Mouse (Mus musculus) CD8-positive naive resting alpha-beta T cell, adult 2 months (primary cell): Measurements from ENCODE around the gene Mettl7b.

Experiments used
- DNase-seq, 2 experiments: peaks; one replicate each; pipeline ENCODE4 v3.0.0; 2022; ENCODE audit warnings: low read depth in 2 of 2, low spot score in 2 of 2

Gene Mettl7b

DNA sequence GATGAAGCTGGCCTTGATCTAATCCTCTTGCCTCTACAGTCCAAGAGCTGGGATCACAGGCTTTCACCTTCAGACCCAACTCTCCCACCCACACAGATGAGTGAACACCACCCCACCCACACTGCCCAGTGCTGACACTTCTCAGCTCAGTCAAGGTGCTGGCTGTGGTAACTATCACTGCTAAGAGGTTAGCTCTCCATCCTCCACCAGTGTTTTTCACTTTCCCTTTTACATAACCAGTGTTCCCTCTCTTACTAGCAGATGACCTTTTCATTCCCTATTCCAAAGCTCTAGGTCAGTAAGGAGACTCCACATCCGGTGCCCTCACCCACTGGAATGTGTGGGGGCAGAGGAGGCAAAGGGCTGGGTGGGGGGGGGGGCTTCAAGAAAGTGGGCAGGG lies 39.5 kb downstream of the Mettl7b start:
- no peak for DNase-seq

DNA sequence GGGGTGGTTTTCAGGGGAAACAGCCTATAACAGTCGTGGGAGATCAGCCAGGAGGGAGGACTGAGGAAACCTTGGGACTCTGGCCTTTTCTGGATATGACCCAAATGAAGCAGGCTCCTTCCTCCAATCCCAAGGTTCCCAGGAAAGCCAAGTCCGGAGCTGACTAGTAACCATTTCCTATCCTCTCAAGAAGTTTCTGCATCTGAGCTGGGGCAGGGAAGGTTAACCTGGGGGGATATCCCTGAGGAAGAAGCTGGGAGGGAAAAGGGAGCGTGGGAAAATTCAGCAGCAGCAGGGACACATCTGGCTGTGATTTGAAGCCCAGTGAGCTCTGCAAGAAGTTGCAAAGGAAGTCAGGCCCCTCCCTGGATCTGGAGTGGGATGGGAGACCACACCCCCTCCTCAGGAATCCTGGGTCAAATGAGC lies 40.0 kb downstream of the Mettl7b start:
- no peak for DNase-seq

DNA sequence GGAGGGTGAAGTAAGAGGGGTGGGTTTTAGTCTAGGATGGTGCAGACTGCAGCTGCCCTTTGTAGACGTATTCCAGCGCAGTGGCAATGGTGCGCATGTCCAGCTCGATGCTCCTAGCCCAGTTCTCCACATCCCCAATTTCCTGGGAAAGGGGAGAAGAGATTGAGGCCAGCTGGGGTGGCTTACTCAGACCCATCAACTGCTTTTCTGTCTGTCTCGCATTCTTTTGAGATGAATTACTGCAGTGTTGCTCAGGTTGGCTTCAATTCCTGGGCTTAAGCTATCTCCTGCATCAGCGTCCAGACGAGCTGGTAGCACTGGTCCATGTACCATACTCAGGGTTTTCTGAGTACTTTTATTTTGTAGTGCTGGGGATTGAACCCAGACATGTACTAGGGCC lies 40.8 kb downstream of the Mettl7b start:
- no peak for DNase-seq

DNA sequence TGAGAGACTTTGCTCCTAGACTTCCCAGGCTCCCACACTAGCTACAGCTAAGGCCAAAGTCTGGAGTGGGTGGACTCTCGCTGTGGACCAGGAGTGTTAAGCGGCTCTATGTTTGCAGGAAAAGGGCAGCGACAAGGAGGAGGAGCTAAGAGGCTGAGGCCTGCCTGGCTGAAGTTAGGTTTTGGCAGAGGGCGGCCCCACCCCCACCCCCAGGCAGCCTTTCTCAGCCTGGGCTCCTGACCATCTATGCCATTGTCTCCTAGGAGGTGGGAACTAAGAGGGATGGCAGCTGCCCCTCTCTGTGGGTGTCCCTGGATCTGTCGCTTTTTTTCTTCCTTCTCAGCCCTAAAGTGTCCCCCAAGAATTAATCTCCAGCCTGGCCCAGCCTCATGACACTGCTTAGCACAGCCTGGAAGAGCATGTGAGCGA lies 41.6 kb downstream of the Mettl7b start:
- DNase-seq, result no peak

DNA sequence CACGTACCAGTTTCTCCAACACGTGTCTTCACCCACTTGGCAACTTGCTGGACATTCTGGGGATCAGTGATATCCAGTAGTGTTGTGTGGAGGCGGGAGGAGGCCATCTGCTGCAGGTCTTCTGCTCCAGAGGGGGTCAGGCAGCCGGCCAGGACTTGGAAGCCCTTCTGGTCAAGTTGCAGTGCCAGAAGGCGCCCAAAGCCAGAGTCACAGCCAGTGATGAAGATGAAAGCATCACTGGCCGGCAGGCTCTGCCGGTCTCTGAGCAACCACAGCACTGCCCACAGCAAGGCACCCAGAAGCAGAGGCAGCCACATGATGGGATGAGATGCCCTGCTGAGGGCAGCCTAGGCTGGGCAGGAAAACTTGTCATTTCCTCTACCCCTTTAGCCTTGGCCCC lies 42.5 kb downstream of the Mettl7b start:
- DNase-seq, result no peak

DNA sequence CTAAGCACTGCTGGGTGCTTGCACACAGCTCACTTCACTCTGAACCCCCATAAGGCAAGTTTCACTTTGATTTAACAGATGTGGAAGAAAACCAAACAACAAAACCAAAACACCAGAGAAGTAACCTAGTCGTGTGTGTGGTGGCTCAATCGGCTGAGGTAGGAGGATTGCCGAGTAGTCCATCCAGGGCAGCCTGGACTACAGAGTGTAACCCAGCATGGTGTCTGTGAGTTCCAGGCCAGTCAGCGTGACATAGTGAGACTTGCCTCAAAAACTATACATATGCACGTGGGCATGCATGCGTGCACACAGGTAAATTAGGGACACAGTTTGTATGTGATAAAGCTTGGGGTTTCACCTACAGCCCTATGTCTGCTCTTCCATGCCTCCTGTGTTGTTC lies 43.4 kb downstream of the Mettl7b start:
- DNase-seq, result no peak

DNA sequence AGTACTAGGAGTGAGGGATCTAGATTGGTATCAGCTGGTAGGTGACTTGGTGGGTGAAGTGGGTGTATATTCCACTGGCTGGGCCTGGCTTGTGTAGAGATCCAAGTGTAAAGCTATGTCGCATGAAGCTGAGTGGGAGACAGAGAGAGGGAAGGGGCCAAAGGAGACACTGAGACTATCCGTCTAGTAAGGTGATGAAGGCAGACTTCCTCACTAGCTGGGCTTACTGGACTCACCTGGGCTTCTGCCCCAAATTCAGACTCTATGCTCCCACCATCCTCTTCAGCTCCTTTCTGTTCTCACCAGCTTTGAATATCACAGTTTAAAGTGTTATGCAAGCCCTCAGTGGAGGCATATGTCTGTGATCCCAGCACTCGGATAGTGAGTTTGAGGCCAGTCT lies 44.1 kb downstream of the Mettl7b start:
- DNase-seq, result no peak

DNA sequence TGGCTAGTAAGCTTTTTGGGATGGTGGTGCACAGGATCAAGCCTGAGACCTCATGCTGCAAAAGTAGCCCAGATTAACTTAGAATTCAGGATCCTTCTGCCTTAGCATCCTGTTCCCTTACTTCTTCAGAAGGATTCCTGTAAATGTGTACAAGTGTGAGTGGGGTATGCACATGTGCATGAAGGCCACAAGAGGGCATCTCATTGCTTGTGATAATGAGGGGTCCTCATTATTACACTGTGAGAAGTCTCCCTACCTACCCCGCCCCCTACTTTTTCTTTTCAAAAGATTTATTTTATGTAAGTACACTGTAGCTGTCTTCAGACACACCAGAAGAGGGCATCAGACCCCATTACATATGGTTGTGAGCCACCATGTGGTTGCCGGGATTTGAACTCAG lies 45.2 kb downstream of the Mettl7b start:
- no peak for DNase-seq

DNA sequence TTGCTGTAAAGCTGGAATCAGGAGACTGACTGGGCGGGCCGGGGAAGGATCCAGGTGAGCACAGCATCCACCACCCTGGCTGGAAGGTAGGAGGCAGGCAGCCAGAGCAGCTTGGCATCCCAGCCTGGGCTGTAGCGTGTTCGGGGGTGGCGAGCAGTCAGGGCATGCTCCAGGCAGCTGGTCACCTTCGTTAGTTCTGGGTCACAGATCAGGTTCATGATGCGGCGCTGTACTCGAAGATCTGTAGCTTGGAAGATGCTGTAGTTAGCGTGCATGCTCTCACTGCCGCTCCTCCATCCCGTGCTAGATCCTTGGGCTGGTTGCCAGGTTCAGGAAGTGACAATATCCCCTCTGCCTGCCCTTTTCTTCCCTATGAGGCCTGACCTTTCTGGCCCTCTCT lies 47.1 kb downstream of the Mettl7b start:
- DNase-seq, result no peak

DNA sequence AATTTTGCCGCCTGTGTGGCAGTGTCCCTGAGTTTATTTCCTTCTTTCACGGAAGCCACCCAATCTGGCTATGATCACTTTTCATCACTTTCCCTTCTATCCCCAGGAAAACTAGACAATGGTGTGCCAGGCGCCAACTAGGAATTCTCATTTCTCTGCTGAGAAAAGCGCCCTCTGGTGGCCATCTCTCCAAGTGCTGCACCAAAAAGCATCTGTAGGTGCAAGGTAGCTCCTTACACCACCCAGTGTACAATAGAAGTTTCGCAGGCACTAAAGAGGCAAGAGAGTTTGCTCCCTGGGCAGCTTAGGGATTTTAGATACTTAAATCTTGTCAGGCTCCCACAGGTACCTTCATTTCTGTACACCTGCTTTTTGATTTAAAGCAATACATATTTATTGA lies 47.6 kb downstream of the Mettl7b start:
- DNase-seq, result peak; percentile 76 to 78

DNA sequence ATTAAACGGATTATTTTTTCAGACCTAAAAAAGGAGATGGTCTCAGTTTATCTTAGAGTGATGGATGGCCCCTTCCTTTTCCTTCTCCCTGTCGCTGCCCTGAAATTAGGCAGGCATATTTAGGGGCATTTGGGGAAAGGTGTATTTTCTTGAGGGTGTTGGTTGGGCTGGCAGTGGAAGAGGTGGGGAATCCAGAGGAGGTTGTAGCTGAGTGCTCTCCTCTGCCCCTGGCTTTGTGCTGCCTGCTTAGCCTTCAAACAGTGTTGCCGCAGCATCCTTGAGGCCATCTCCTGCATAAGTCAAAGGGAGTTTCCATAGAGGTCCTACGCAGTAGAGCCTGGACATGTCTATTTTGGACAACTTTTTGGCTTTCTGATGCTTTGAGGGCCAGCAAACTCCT lies 48.0 kb downstream of the Mettl7b start:
- no peak for DNase-seq

DNA sequence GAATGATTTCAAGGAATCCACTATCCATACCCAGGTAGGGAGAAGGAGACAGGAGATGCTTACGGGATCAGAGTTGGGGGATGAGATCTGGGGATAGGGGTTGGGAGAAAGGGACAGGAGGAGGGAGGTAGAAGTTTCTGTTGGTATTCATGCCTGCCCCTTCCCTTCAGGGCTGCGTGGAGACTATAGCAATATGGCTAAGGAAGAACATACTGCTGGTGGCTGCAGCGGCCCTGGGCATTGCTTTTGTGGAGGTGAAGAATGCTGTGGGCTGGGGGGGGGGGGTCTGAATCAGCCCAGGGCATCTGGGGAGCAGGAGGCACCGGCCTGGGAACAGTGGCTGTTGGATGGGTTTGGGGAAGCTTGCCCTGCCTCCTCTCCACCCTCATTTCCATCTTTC lies 48.5 kb downstream of the Mettl7b start:
- no peak for DNase-seq

DNA sequence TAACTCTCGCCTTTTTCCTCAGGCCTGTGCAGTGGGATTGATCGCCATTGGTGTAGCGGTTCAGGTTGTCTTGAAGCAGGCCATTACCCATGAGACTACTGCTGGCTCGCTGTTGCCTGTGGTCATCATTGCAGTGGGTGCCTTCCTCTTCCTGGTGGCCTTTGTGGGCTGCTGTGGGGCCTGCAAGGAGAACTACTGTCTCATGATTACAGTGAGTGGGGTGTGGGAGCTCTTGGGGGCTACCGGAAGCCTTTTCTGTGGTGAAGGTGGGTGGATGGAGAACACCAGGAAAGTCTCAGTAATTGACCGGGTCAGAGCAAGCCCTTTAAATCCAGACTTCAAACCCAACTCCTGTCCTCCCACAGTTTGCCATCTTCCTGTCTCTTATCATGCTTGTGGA lies 49.4 kb downstream of the Mettl7b start:
- no peak for DNase-seq

DNA sequence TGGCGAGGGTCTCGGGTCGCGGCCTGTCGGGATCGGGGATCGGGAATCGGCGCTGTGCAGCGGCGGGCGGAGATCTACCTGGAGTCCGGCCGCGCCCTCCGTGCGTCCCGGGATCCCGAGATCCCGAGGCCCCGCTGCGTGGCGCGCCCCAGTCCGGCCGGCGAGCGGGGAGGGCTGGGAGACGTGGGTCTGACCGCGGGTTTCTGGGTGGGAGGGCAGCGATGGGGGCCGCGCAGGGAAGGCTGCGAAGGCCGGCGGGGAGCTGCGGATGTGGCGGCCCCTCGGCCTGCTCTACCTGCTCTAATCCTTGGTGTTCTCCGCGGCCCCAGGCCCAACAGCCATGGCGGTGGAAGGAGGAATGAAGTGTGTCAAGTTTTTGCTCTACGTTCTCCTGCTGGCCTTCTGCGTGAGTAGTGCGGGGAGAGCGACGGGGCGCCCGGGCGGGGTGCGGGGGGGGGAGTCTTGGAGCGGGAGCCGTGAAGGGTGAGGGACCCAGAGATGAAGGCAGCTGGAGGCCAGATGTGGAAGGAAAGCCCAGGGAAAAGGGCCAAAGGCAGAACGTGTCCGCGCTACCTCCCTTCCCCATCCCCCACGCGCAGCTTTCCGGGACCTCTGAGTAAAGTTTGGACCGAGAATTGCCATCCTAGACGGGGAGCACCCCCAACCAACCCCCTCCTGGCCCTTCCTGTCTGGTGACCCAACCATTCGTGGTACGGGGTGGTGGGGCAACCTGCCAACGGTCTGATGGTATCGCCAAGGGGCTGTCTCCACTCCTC lies 50.5 kb downstream of the Mettl7b start:
- no peak for DNase-seq

DNA sequence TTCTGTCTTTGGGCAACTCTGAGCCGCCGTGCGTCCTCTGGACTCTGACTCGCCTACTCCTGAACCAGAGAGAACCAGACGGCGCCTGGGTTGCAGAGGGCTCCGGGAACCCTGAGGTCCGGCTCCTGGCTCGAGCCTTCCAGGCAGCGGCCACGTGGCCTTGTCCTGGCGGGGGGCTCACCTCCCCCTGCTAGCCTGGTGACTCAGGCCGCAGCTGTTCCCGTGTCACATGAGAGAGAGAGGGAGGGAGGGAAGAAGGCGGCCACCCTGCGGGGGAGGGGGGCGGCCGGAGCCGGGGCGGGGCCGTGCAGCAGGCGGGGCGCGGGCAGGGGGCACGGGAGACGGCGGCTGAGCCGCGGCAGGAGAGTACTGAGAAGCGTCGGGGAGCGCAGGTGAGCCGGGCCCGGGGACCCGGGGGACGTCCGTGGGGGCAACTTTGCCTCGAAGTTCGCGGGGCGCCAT lies 51.2 kb downstream of the Mettl7b start:
- DNase-seq, result no peak

DNA sequence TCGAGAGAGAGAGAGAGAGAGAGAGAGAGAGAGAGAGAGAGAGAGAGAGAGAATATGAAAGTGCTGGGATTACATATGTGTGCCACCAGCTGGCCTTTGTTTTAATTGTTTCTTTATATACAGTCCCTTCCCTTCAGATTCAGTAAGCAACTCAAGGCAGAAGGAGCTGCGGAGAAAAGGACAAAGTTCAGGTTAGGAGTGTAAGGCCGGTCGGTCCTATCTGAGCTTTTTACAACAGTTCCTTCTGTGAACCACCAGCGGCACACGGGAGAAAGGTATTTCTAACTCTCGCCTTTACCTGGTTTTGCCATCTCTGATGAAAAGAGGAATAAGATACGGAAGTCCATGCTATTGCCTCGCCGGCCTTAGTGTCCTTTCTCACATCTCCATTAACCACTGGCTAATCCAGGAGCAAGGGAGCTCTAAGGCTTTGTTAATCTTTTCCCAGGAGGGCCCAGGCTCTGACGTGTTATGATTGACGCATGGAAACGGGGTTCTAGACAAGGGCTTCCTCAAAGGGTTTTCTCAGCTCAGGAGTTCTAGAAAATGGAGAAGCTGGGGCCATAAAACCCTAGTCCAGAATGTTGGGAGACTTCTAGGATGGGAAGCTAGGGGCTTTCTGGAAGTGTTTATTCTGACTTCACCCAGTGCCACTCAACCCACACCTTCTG lies 51.9 kb downstream of the Mettl7b start:
- no peak for DNase-seq
